In the genomic region with DNA sequence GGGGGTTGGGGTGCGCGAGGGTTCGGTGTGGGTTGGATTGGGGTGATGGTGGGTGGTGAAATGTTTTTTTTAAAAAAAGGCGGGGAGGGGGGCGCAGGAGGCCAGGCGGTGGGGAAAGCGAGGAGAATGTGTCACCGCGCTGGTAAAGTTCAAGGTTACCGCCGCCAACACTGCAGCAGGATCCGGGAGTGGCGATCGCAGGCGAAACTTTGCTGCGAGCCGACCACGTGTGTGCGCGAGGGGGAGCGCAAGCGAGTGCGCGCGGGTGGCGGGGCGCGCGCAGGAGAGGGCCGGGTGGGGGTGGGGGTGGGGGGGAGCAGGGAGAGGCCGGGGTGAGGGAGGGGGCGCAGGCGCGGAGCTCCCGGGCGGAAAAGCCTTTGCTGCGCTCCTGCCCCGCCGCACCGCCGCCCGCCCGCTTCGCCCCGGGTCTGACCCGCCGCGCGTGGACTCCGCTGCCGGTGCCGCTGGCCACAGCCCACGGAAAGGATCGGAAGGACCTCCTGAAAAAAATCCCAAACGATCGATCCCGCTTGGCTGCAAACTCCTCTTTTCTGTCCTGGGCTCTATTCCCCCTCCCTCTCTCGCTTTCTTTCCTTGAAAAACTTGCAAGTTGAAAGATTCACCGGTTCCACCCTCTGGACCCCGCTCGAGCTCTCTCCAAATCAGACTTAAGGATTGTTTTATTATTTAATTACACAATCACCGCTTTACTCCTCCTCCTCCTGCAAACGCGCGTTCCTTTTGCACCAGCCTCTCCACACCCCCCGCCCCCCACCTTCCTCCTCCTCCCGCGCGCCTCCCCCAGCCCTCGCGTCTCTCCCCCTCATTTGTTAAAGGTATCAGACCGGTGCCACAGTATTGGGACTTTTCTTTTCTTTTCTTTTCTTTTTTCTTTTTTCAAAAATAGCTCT, we compare ENCODE assay signal across 8 mouse cellular contexts.
A peak's percentile ranks its signal among the peaks of the same experiment; 100 is the strongest.
DNase-seq lines count a peak whose midpoint lies in the region; ATAC-seq lines count a peak whose summit lies in the region.

No protein-coding gene starts in this region.

- DNase-seq in 3134 (ENCODE audit: extremely low read depth, insufficient read length, low spot score): peak; percentile 84
- DNase-seq in adrenal gland, postnatal 4 days (ENCODE audit: low spot score in 2 of 2): peak; percentile 43 to 53
- DNase-seq in forebrain, embryonic 11.5 days (ENCODE audit: low spot score): peak; percentile 92
- peak; percentile 84 for DNase-seq in kidney, postnatal 14 days
- peak; percentile 54 for DNase-seq in ovary, postnatal 14 days (ENCODE audit: low spot score)
- no peak for DNase-seq in thymus, postnatal 0 days (ENCODE audit: low spot score)

- peak overlapping the region; percentile 99 for H3K27ac ChIP-seq in forebrain, embryonic 11.5 days (ENCODE audit: low read depth, low read length)
- peak overlapping the region; percentile 99 for H3K27ac ChIP-seq in heart, embryonic 15.5 days
- H3K27ac ChIP-seq in liver, embryonic 16.5 days (ENCODE audit: low read length): peak overlapping the region; percentile 92

- peak; percentile 44 for ATAC-seq in forebrain, embryonic 11.5 days (replicated peaks; ENCODE audit: low FRiP score)
- peak; percentile 60 for ATAC-seq in heart, embryonic 15.5 days (replicated peaks; ENCODE audit: insufficient number of reproducible peaks, insufficient read depth, low FRiP score, low read depth)
- ATAC-seq in liver, embryonic 16.5 days (ENCODE audit: low read depth): peak; percentile 56

- peaks cover 14% of the 10 kb centered on the region; the same call in 1 of the 2 replicates for H3K4me1 ChIP-seq in forebrain, embryonic 11.5 days (replicated peaks; ENCODE audit: control insufficient read depth, insufficient read depth, low read length)
- peaks cover 17% of the 10 kb centered on the region for H3K4me1 ChIP-seq in heart, embryonic 15.5 days (replicated peaks)
- no peaks in the 10 kb centered on the region; the same call in 1 of the 2 replicates for H3K4me1 ChIP-seq in liver, embryonic 16.5 days (ENCODE audit: control insufficient read depth, low read depth, low read length)

- WGBS in forebrain, embryonic 11.5 days: under 1% methylated on average over 57 of the region's 72 CpGs
- WGBS in heart, embryonic 15.5 days: 1% methylated on average over 67 of the region's 72 CpGs
- under 1% methylated on average over 54 of the region's 72 CpGs for WGBS in liver, embryonic 16.5 days (ENCODE audit: insufficient replicate concordance)

- H3K27me3 ChIP-seq in forebrain, embryonic 11.5 days (ENCODE audit: control insufficient read depth, insufficient read depth, low read length): no peaks in the 10 kb centered on the region
- no peaks in the 10 kb centered on the region for H3K27me3 ChIP-seq in heart, embryonic 15.5 days
- peaks cover 57% of the 10 kb centered on the region for H3K27me3 ChIP-seq in liver, embryonic 16.5 days (ENCODE audit: control insufficient read depth, insufficient read depth, low read depth, low read length)

- peak overlapping the region; percentile 99 for H3K9ac ChIP-seq in forebrain, embryonic 11.5 days (ENCODE audit: low read length)
- peak overlapping the region; percentile 99 for H3K9ac ChIP-seq in heart, embryonic 15.5 days
- peak overlapping the region; percentile 66 for H3K9ac ChIP-seq in liver, embryonic 16.5 days (ENCODE audit: low read depth, low read length)

- peak overlapping the region; percentile 96 for H3K4me2 ChIP-seq in forebrain, embryonic 11.5 days (ENCODE audit: low read depth, low read length, severe bottlenecking)
- peak overlapping the region; percentile 90 for H3K4me2 ChIP-seq in heart, embryonic 15.5 days
- H3K4me2 ChIP-seq in liver, embryonic 16.5 days (ENCODE audit: low read depth, low read length): peak overlapping the region; percentile 59

- no peaks in the 10 kb centered on the region for H3K9me3 ChIP-seq in forebrain, embryonic 11.5 days (ENCODE audit: control insufficient read depth, low read length)
- no peaks in the 10 kb centered on the region for H3K9me3 ChIP-seq in heart, embryonic 15.5 days (replicated peaks)
- H3K9me3 ChIP-seq in liver, embryonic 16.5 days (replicated peaks; ENCODE audit: control insufficient read depth, low read length): no peaks in the 10 kb centered on the region

- no peaks in the 10 kb centered on the region for H3K36me3 ChIP-seq in forebrain, embryonic 11.5 days (ENCODE audit: control insufficient read depth, insufficient read depth, low read length)
- H3K36me3 ChIP-seq in heart, embryonic 15.5 days: no peaks in the 10 kb centered on the region
- H3K36me3 ChIP-seq in liver, embryonic 16.5 days (ENCODE audit: control insufficient read depth, insufficient read depth): no peaks in the 10 kb centered on the region

- peak overlapping the region; percentile 90 for H3K4me3 ChIP-seq in forebrain, embryonic 11.5 days (ENCODE audit: low read depth, low read length)
- H3K4me3 ChIP-seq in heart, embryonic 15.5 days: peak overlapping the region; percentile 82
- peak overlapping the region; percentile 57 for H3K4me3 ChIP-seq in liver, embryonic 16.5 days (ENCODE audit: low read depth, low read length)
